Mouse (Mus musculus) small intestine, adult 2 months (tissue): ENCODE data around the gene Catsperg1.

ENCODE experiments used
- CTCF ChIP-seq: fragments of 200-500 bp; IDR thresholded peaks from 2 replicates; pipeline ENCODE4 v1.5.1; 2012; ENCODE audit warnings: low read depth, mild to moderate bottlenecking, control low read depth, inconsistent platforms, low read length, moderate library complexity, mixed read lengths; ENCODE audit not compliant: insufficient replicate concordance, insufficient read length; ENCODE audit errors: extremely low read depth
- POLR2A ChIP-seq: fragments of 200-500 bp; IDR thresholded peaks from 2 replicates; pipeline ENCODE4 v1.6.1; 2012; ENCODE audit warnings: low read depth, mild to moderate bottlenecking, control low read depth, inconsistent platforms, low read length, moderate library complexity

DNA sequence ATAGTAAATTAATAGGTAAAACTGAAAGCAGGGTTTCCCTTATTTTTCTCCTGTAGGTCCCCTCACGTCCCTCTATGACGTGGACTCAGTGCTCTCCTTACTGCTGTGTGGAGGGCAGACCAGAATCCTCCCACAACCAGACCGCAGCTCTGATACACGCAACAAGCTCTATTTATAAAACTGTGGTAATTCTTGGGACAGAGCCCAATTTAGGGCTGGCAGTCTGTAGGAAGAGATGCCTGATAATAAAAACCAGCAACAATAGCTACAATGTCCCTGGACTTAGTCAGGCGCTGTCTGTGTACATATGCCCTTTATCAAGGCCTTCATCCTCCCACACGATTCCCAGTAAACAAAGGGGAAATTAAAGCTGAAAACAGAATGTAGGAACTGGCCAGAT, 19.9 kb upstream of the Catsperg1 start:
- TF ChIP-seq CTCF (no peak), POLR2A (no peak)
